ENCODE assay signal across 15 mouse cellular contexts in the genomic region with DNA sequence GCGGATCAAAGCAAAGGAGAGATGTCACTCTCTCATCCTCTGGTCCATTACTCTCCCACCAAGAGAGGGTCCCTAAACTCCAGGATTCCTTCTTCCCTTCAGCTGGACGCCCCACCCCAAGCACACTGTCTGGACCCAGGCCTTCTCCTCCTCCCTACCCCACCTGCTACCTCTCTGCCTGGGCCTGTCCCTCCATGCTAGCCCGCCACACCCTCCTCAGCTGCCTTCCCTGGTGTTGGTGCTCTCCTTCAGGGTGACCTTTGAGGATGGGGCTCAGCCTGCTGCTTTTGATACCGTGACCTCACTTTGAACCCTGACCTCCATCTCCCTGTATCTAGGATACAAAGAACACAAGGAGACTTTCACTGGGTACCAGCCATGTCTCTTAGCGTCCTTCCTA. TPM values are rescaled to one million over a fixed set of nuclear protein-coding genes. Genes with fewer than 3 reads are reported as not detected.
A peak's percentile ranks its signal among the peaks of the same experiment; 100 is the strongest.
DNase-seq lines count a peak whose midpoint lies in the region; ATAC-seq and TF ChIP-seq lines count a peak whose summit lies in the region.
"Had no signal": no experiment of that assay in that cellular context is flagged by ENCODE, and none has a peak within 500 bp of the region (broad histone marks: within the 10 kb centered on the region; RNA-seq: fewer than 3 reads in every experiment).

No protein-coding gene starts in this region.

- H3K4me2 ChIP-seq in heart, embryonic 12.5 days = no peak overlapping the region
- H3K4me2 ChIP-seq in embryonic facial prominence, embryonic 12.5 days (replicated peaks) = peak overlapping the region; percentile 93; the same call in 1 of the 2 replicates
- H3K4me2 ChIP-seq in limb, embryonic 15.5 days = peak overlapping the region; percentile 85
- H3K4me2 ChIP-seq: liver, embryonic 13.5 days; midbrain, embryonic 13.5 days had no signal

- WGBS in heart, embryonic 12.5 days = 73% methylated on average over 5 of the region's 5 CpGs
- WGBS in heart, adult 2 months = 90% methylated on average over 5 of the region's 5 CpGs
- WGBS in embryonic facial prominence, embryonic 12.5 days = 46% methylated on average over 5 of the region's 5 CpGs
- 46% methylated on average over 5 of the region's 5 CpGs for WGBS in limb, embryonic 15.5 days

- H3K4me3 ChIP-seq in heart, embryonic 12.5 days = no peak overlapping the region
- H3K4me3 ChIP-seq in heart, adult 2 months = no peak overlapping the region
- no peak overlapping the region for H3K4me3 ChIP-seq in ES-Bruce4 (ENCODE audit: low read depth, low read length)
- H3K4me3 ChIP-seq in embryonic facial prominence, embryonic 12.5 days = no peak overlapping the region
- 0 out of 2 replicates have a peak overlapping the region, but pooled peaks have one; percentile 58 for H3K4me3 ChIP-seq in limb, embryonic 15.5 days
- H3K4me3 ChIP-seq: liver, embryonic 13.5 days; midbrain, embryonic 13.5 days had no signal

- H3K27ac ChIP-seq in heart, embryonic 12.5 days (ENCODE audit: poor library complexity, severe bottlenecking) = 0 out of 2 replicates have a peak overlapping the region, but pooled peaks have one; percentile 9
- no peak overlapping the region for H3K27ac ChIP-seq in heart, adult 2 months
- peak overlapping the region; percentile 90 for H3K27ac ChIP-seq in ES-Bruce4 (ENCODE audit: insufficient read depth, low read length)
- peak overlapping the region; percentile 99 for H3K27ac ChIP-seq in embryonic facial prominence, embryonic 12.5 days
- peak overlapping the region; percentile 99 for H3K27ac ChIP-seq in limb, embryonic 15.5 days
- H3K27ac ChIP-seq: liver, embryonic 13.5 days; midbrain, embryonic 13.5 days had no signal

- DNase-seq in heart, adult 2 months = no peak
- no peak for DNase-seq in testis, postnatal 10 days (ENCODE audit: low spot score)
- no peak for DNase-seq in embryo, embryonic 11 days
- DNase-seq: adrenal gland, postnatal 14 days; cerebellum, adult 9-11 months; gastrocnemius, postnatal 25 days; liver, embryonic 13.5 days; lung, postnatal 4 days had no signal

- H3K4me1 ChIP-seq in heart, embryonic 12.5 days (replicated peaks) = peaks cover 41% of the 10 kb centered on the region
- H3K4me1 ChIP-seq in heart, adult 2 months (ENCODE audit: control insufficient read depth, insufficient read depth, low read length) = 0 out of 2 replicates have a peak, but pooled peaks cover 2% of the 10 kb centered on the region
- H3K4me1 ChIP-seq in ES-Bruce4 (ENCODE audit: control insufficient read depth, insufficient read depth, low read length) = peaks cover 16% of the 10 kb centered on the region
- peaks cover 62% of the 10 kb centered on the region for H3K4me1 ChIP-seq in embryonic facial prominence, embryonic 12.5 days
- H3K4me1 ChIP-seq in limb, embryonic 15.5 days = peaks cover 81% of the 10 kb centered on the region

- no peaks in the 10 kb centered on the region for H3K36me3 ChIP-seq in heart, embryonic 12.5 days
- no peaks in the 10 kb centered on the region for H3K36me3 ChIP-seq in heart, adult 2 months (ENCODE audit: control insufficient read depth, insufficient read depth, low read length)
- H3K36me3 ChIP-seq in ES-Bruce4 (ENCODE audit: control insufficient read depth, insufficient read depth, low read length, poor library complexity, severe bottlenecking) = no peaks in the 10 kb centered on the region
- peaks cover 31% of the 10 kb centered on the region for H3K36me3 ChIP-seq in embryonic facial prominence, embryonic 12.5 days
- H3K36me3 ChIP-seq in limb, embryonic 15.5 days = peaks cover 32% of the 10 kb centered on the region
- H3K36me3 ChIP-seq: liver, embryonic 13.5 days; midbrain, embryonic 13.5 days had no signal

- intact Hi-C loops in heart, adult 2 months (cut with DNase I) = no loop called here

- peaks cover 67% of the 10 kb centered on the region for H3K27me3 ChIP-seq in heart, embryonic 12.5 days (replicated peaks)
- H3K27me3 ChIP-seq in heart, adult 2 months (ENCODE audit: control insufficient read depth, insufficient read depth, low read length) = no peaks in the 10 kb centered on the region
- no peaks in the 10 kb centered on the region for H3K27me3 ChIP-seq in ES-Bruce4 (ENCODE audit: control insufficient read depth, insufficient read depth, low read length, poor library complexity, severe bottlenecking)
- no peaks in the 10 kb centered on the region for H3K27me3 ChIP-seq in embryonic facial prominence, embryonic 12.5 days
- H3K27me3 ChIP-seq in limb, embryonic 15.5 days = no peaks in the 10 kb centered on the region

- ATAC-seq in heart, embryonic 12.5 days (ENCODE audit: insufficient number of reproducible peaks, low FRiP score) = no peak
- ATAC-seq in embryonic facial prominence, embryonic 12.5 days (ENCODE audit: insufficient number of reproducible peaks, insufficient read depth, low FRiP score, low TSS enrichment) = no peak
- ATAC-seq in limb, embryonic 15.5 days (ENCODE audit: insufficient number of reproducible peaks, low FRiP score, low TSS enrichment, low read depth) = no peak
- ATAC-seq: midbrain, embryonic 13.5 days had no signal

- TF ChIP-seq CTCF in heart, adult 2 months (IDR thresholded peaks at IDR 0.05) = no peak
- no peak for TF ChIP-seq CTCF in ES-Bruce4 (IDR thresholded peaks at IDR 0.05; ENCODE audit: low read depth, low read length)

- no peak for TF ChIP-seq EP300 in heart, adult 2 months (IDR thresholded peaks at IDR 0.05; ENCODE audit: insufficient read depth, low read depth, low read length)
- peak; percentile 99 for TF ChIP-seq EP300 in ES-Bruce4 (IDR thresholded peaks at IDR 0.05; ENCODE audit: insufficient read depth, low read depth, low read length)

- no peak for TF ChIP-seq POLR2A in heart, adult 2 months (IDR thresholded peaks at IDR 0.05; ENCODE audit: insufficient read depth, low read depth, low read length)
- peak; percentile 20 for TF ChIP-seq POLR2A in ES-Bruce4 (IDR thresholded peaks at IDR 0.05; ENCODE audit: insufficient read depth, low read length)

- H3K79me2 ChIP-seq in heart, adult 2 months (replicated peaks; ENCODE audit: control insufficient read depth, insufficient read depth, low read length) = no peaks in the 10 kb centered on the region

- 0 out of 2 replicates have a peak overlapping the region, but pooled peaks have one; percentile 32 for H3K9ac ChIP-seq in heart, embryonic 12.5 days
- no peak overlapping the region for H3K9ac ChIP-seq in heart, adult 2 months (ENCODE audit: low read depth, low read length)
- 0 out of 2 replicates have a peak overlapping the region, but pooled peaks have one; percentile 84 for H3K9ac ChIP-seq in ES-Bruce4 (ENCODE audit: low read depth, poor library complexity, severe bottlenecking)
- H3K9ac ChIP-seq in embryonic facial prominence, embryonic 12.5 days = no peak overlapping the region
- H3K9ac ChIP-seq in limb, embryonic 15.5 days = no peak overlapping the region
- H3K9ac ChIP-seq: liver, embryonic 13.5 days; midbrain, embryonic 13.5 days had no signal

- H3K9me3 ChIP-seq in heart, embryonic 12.5 days (replicated peaks) = no peaks in the 10 kb centered on the region
- H3K9me3 ChIP-seq in ES-Bruce4 (replicated peaks; ENCODE audit: control insufficient read depth, insufficient read depth, low read length, poor library complexity, severe bottlenecking) = no peaks in the 10 kb centered on the region
- no peaks in the 10 kb centered on the region for H3K9me3 ChIP-seq in embryonic facial prominence, embryonic 12.5 days
- no peaks in the 10 kb centered on the region for H3K9me3 ChIP-seq in limb, embryonic 15.5 days
- H3K9me3 ChIP-seq: liver, embryonic 13.5 days; midbrain, embryonic 13.5 days had no signal

RNA-seq across cellular contexts. Expression of gene Rarg, which starts 6.8 kb away (rescaled TPM):
- 12.0 TPM in 2 replicates for polyA plus RNA-seq in heart, embryonic 12.5 days (2016; fragmentation: Nextera tagmentation; extraction: Ambion mirVana)
- total RNA-seq in heart, adult 2 months (2021) = 10 to 100 TPM; 18.1 to 20.3 TPM
- polyA plus RNA-seq in heart, adult 2 months (2012; rRNA removed) = 19.9 and 26.9 TPM in 2 replicates
- polyA plus RNA-seq in ES-Bruce4 (2011; ENCODE audit: insufficient read depth, insufficient read length, low read depth, missing spikeins) = 38.6 and 42.7 TPM in 2 replicates
- polyA plus RNA-seq in embryonic facial prominence, embryonic 12.5 days (2016; fragmentation: Nextera tagmentation; extraction: Ambion mirVana) = 121 and 123 TPM in 2 replicates
- 120 and 128 TPM in 2 replicates for polyA plus RNA-seq in limb, embryonic 15.5 days (2015; fragmentation: Nextera tagmentation; extraction: Ambion mirVana)

RNA-seq across cellular contexts. Expression of gene Itgb7, which starts 18.8 kb away (rescaled TPM):
- 0.38 and 0.72 TPM in 2 replicates for polyA plus RNA-seq in heart, embryonic 12.5 days (2016; fragmentation: Nextera tagmentation; extraction: Ambion mirVana)
- 1 to 10 TPM; 1.5 to 2.0 TPM for total RNA-seq in heart, adult 2 months (2021)
- polyA plus RNA-seq in heart, adult 2 months (2012; rRNA removed) = 2.4 and 4.6 TPM in 2 replicates
- 3.1 and 9.7 TPM in 2 replicates for polyA plus RNA-seq in ES-Bruce4 (2011; ENCODE audit: insufficient read depth, insufficient read length, low read depth, missing spikeins)
- 1.9 and 2.6 TPM in 2 replicates for polyA plus RNA-seq in embryonic facial prominence, embryonic 12.5 days (2016; fragmentation: Nextera tagmentation; extraction: Ambion mirVana)
- 6.3 and 6.6 TPM in 2 replicates for polyA plus RNA-seq in limb, embryonic 15.5 days (2015; fragmentation: Nextera tagmentation; extraction: Ambion mirVana)

RNA-seq across cellular contexts. Expression of gene Gm9918, which starts 19.8 kb away (rescaled TPM):
- 0.19 TPM in 1 of 2 replicates, not detected in the other for polyA plus RNA-seq in heart, embryonic 12.5 days (2016; fragmentation: Nextera tagmentation; extraction: Ambion mirVana)
- not detected for total RNA-seq in heart, adult 2 months (2021)
- polyA plus RNA-seq in heart, adult 2 months (2012; rRNA removed) = 0.06 TPM in 1 of 2 replicates, not detected in the other
- 0.81 and 1.1 TPM in 2 replicates for polyA plus RNA-seq in ES-Bruce4 (2011; ENCODE audit: insufficient read depth, insufficient read length, low read depth, missing spikeins)
- polyA plus RNA-seq in embryonic facial prominence, embryonic 12.5 days (2016; fragmentation: Nextera tagmentation; extraction: Ambion mirVana) = 0.99 and 1.1 TPM in 2 replicates
- 0.79 and 0.83 TPM in 2 replicates for polyA plus RNA-seq in limb, embryonic 15.5 days (2015; fragmentation: Nextera tagmentation; extraction: Ambion mirVana)
- total RNA-seq: adrenal gland, postnatal 14 days; gastrocnemius, postnatal 25 days; left cerebral cortex, adult 8-10 months; MEL had no signal
- polyA plus RNA-seq: liver, embryonic 13.5 days had no signal

RNA-seq across cellular contexts. Expression of gene Mfsd5, which starts 28.7 kb away (rescaled TPM):
- polyA plus RNA-seq in heart, embryonic 12.5 days (2016; fragmentation: Nextera tagmentation; extraction: Ambion mirVana) = 46.2 and 48.2 TPM in 2 replicates
- 10 to 100 TPM; 17.0 to 19.4 TPM for total RNA-seq in heart, adult 2 months (2021)
- polyA plus RNA-seq in heart, adult 2 months (2012; rRNA removed) = 37.8 and 47.9 TPM in 2 replicates
- 23.2 and 28.0 TPM in 2 replicates for polyA plus RNA-seq in ES-Bruce4 (2011; ENCODE audit: insufficient read depth, insufficient read length, low read depth, missing spikeins)
- 57.9 and 60.1 TPM in 2 replicates for polyA plus RNA-seq in embryonic facial prominence, embryonic 12.5 days (2016; fragmentation: Nextera tagmentation; extraction: Ambion mirVana)
- polyA plus RNA-seq in limb, embryonic 15.5 days (2015; fragmentation: Nextera tagmentation; extraction: Ambion mirVana) = 100.0 and 103 TPM in 2 replicates

RNA-seq across cellular contexts. Expression of gene Espl1, which starts 45.5 kb away (rescaled TPM):
- 24.0 and 26.1 TPM in 2 replicates for polyA plus RNA-seq in heart, embryonic 12.5 days (2016; fragmentation: Nextera tagmentation; extraction: Ambion mirVana)
- total RNA-seq in heart, adult 2 months (2021) = 1 to 10 TPM; 1.0 to 1.4 TPM
- 1.6 and 2.4 TPM in 2 replicates for polyA plus RNA-seq in heart, adult 2 months (2012; rRNA removed)
- polyA plus RNA-seq in ES-Bruce4 (2011; ENCODE audit: insufficient read depth, insufficient read length, low read depth, missing spikeins) = 68.7 and 71.7 TPM in 2 replicates
- polyA plus RNA-seq in embryonic facial prominence, embryonic 12.5 days (2016; fragmentation: Nextera tagmentation; extraction: Ambion mirVana) = 36.1 and 37.1 TPM in 2 replicates
- polyA plus RNA-seq in limb, embryonic 15.5 days (2015; fragmentation: Nextera tagmentation; extraction: Ambion mirVana) = 17.7 and 19.5 TPM in 2 replicates

Comparison
In these comparisons a context has a peak if more than half of its experiments do, and no peak if none do; other contexts are left out.
1. H3K9ac ChIP-seq: peak in heart, embryonic 12.5 days (single experiment) and ES-Bruce4 (single experiment); none in heart, adult 2 months (single experiment), embryonic facial prominence, embryonic 12.5 days (single experiment) and limb, embryonic 15.5 days (single experiment).